Mouse (Mus musculus) MEL (cell line): ENCODE measurements at regions not wholly inside any gene's neighbourhood (a gene's known extent, or its start where the extent isn't known, plus 50 kb on each side); places are given as distances from the start of the nearest gene placed in this dataset.

Source experiments
- DNase-seq: peaks from one replicate; pipeline ENCODE4 v3.0.0; 2011; ENCODE audit warnings: low read depth, low spot score
- H3K27ac ChIP-seq: 2 replicates; pipeline ENCODE4 v1.5.1; 2012; ENCODE audit warnings: low read depth, mild to moderate bottlenecking, control low read depth, low read length, moderate library complexity; ENCODE audit not compliant: control insufficient read depth
- H3K27me3 ChIP-seq, 2 experiments: fragments of 150-350 bp in 1 of 2; sonication (generic) in 1 of 2; 2 replicates each; pipeline ENCODE4 v1.6.1; 2012; ENCODE audit warnings: low read length in 2 of 2, mild to moderate bottlenecking in 2 of 2, improper control_type of control experiment in 1 of 2, moderate library complexity in 1 of 2; ENCODE audit not compliant: insufficient read depth in 2 of 2, control insufficient read depth in 1 of 2
- H3K36me3 ChIP-seq, 2 experiments: 2 replicates each; pipeline ENCODE4 v1.6.1; 2012 to 2014; ENCODE audit warnings: low read length in 2 of 2, improper control_type of control experiment in 1 of 2, inconsistent platforms in 1 of 2, mild to moderate bottlenecking in 1 of 2; ENCODE audit not compliant: insufficient read depth in 2 of 2, control insufficient read depth in 1 of 2
- H3K4me1 ChIP-seq, 2 experiments: fragments of 150-350 bp in 1 of 2; sonication (generic) in 1 of 2; 2 replicates each; pipeline ENCODE4 v1.6.1; 2012; ENCODE audit warnings: low read length in 2 of 2, improper control_type of control experiment in 1 of 2, mild to moderate bottlenecking in 1 of 2; ENCODE audit not compliant: insufficient read depth in 2 of 2, control insufficient read depth in 1 of 2
- H3K4me3 ChIP-seq, 2 experiments: fragments of 150-350 bp in 1 of 2; sonication (generic) in 1 of 2; 2 replicates each; pipeline ENCODE4 v1.5.1; 2012; ENCODE audit warnings: low read depth in 2 of 2, low read length in 2 of 2, mild to moderate bottlenecking in 2 of 2, moderate library complexity in 2 of 2, control low read depth in 1 of 2, improper control_type of control experiment in 1 of 2; ENCODE audit not compliant: control insufficient read depth in 1 of 2, insufficient read depth in 1 of 2
- H3K79me2 ChIP-seq: 2 replicates; pipeline ENCODE4 v1.6.1; 2012; ENCODE audit warnings: mild to moderate bottlenecking, low read length, moderate library complexity; ENCODE audit not compliant: control insufficient read depth, poor library complexity, insufficient read depth
- H3K9ac ChIP-seq: 2 replicates; pipeline ENCODE4 v1.6.1; 2012; ENCODE audit warnings: low read depth, mild to moderate bottlenecking, control low read depth, low read length, moderate library complexity; ENCODE audit not compliant: control insufficient read depth, poor library complexity, severe bottlenecking
- H3K9me3 ChIP-seq: fragments of 150-350 bp; sonication (generic); replicated peaks from 2 replicates; pipeline ENCODE4 v1.6.1; 2012; ENCODE audit warnings: mild to moderate bottlenecking, low read length, improper control_type of control experiment, moderate library complexity; ENCODE audit not compliant: insufficient read depth
- ELF1 ChIP-seq: IDR thresholded peaks from 2 replicates; pipeline ENCODE4 v1.6.1; 2014; ENCODE audit warnings: low read depth, mild to moderate bottlenecking, inconsistent platforms, low read length, improper control_type of control experiment, moderate library complexity
- EP300 ChIP-seq, 2 experiments: IDR thresholded peaks; 2 replicates each; pipeline ENCODE4 v1.6.1; 2011; ENCODE audit warnings: improper control_type of control experiment in 2 of 2, low read length in 2 of 2, low read depth in 1 of 2, mild to moderate bottlenecking in 1 of 2
- ETS1 ChIP-seq: IDR thresholded peaks from 2 replicates; pipeline ENCODE4 v1.6.1; 2012; ENCODE audit warnings: low read depth, mild to moderate bottlenecking, inconsistent platforms, low read length, improper control_type of control experiment, moderate library complexity
- GATA1 ChIP-seq: IDR thresholded peaks from 2 replicates; pipeline ENCODE4 v1.6.1; 2011; ENCODE audit warnings: low read depth, low read length, improper control_type of control experiment
- JUND ChIP-seq: IDR thresholded peaks from 2 replicates; pipeline ENCODE4 v1.6.1; 2011; ENCODE audit warnings: low read depth, mild to moderate bottlenecking, improper control_type of control experiment, low read length
- MAX ChIP-seq: IDR thresholded peaks from 2 replicates; pipeline ENCODE4 v1.6.1; 2011; ENCODE audit warnings: low read length, improper control_type of control experiment
- MAZ ChIP-seq: IDR thresholded peaks from 2 replicates; pipeline ENCODE4 v1.6.1; 2012; ENCODE audit warnings: low read depth, mild to moderate bottlenecking, inconsistent platforms, low read length, improper control_type of control experiment
- MXI1 ChIP-seq: IDR thresholded peaks from 2 replicates; pipeline ENCODE4 v1.6.1; 2011; ENCODE audit warnings: mild to moderate bottlenecking, low read depth, low read length, improper control_type of control experiment
- NELFE ChIP-seq: IDR thresholded peaks from 2 replicates; pipeline ENCODE4 v1.6.1; 2011; ENCODE audit warnings: low read depth, low read length, improper control_type of control experiment
- NRF1 ChIP-seq: IDR thresholded peaks from 2 replicates; pipeline ENCODE4 v1.6.1; 2014; ENCODE audit warnings: low read depth, mild to moderate bottlenecking, inconsistent platforms, low read length, improper control_type of control experiment, moderate library complexity; ENCODE audit not compliant: poor library complexity, insufficient read depth, severe bottlenecking
- POLR2A ChIP-seq, 2 experiments: IDR thresholded peaks; 2 replicates each; pipeline ENCODE4 v1.6.1; 2011 to 2012; ENCODE audit warnings: low read length in 2 of 2, mild to moderate bottlenecking in 2 of 2, control low read depth in 1 of 2, improper control_type of control experiment in 1 of 2, low read depth in 1 of 2, moderate library complexity in 1 of 2; ENCODE audit not compliant: control insufficient read depth in 1 of 2, insufficient read depth in 1 of 2, poor library complexity in 1 of 2
- POLR2AphosphoS2 ChIP-seq: IDR thresholded peaks from 2 replicates; pipeline ENCODE4 v1.6.1; 2011; ENCODE audit warnings: low read length, improper control_type of control experiment
- POLR2AphosphoS5 ChIP-seq: IDR thresholded peaks from 2 replicates; pipeline ENCODE4 v1.6.1; 2012; ENCODE audit warnings: low read depth, borderline replicate concordance, mild to moderate bottlenecking, inconsistent platforms, low read length, moderate library complexity, mixed read lengths
- RCOR1 ChIP-seq: IDR thresholded peaks from 2 replicates; pipeline ENCODE4 v1.6.1; 2012; ENCODE audit warnings: low read depth, mild to moderate bottlenecking, inconsistent platforms, low read length, improper control_type of control experiment
- SMC3 ChIP-seq: IDR thresholded peaks from 2 replicates; pipeline ENCODE4 v1.6.1; 2011; ENCODE audit warnings: low read depth, low read length, improper control_type of control experiment
- TAL1 ChIP-seq: IDR thresholded peaks from 2 replicates; pipeline ENCODE4 v1.6.1; 2012; ENCODE audit warnings: mild to moderate bottlenecking, inconsistent platforms, low read length, moderate library complexity, mixed read lengths
- UBTF ChIP-seq: IDR thresholded peaks from 2 replicates; pipeline ENCODE4 v1.6.1; 2012; ENCODE audit warnings: low read depth, mild to moderate bottlenecking, inconsistent platforms, low read length, improper control_type of control experiment, moderate library complexity, borderline replicate concordance; ENCODE audit not compliant: insufficient read depth
- USF1 ChIP-seq: IDR thresholded peaks from 2 replicates; pipeline ENCODE4 v1.6.1; 2014; ENCODE audit warnings: low read depth, mild to moderate bottlenecking, inconsistent platforms, low read length, improper control_type of control experiment, moderate library complexity
- ZMIZ1 ChIP-seq: IDR thresholded peaks from 2 replicates; pipeline ENCODE4 v1.6.1; 2012; ENCODE audit warnings: low read depth, mild to moderate bottlenecking, inconsistent platforms, low read length, improper control_type of control experiment, moderate library complexity
- ZNF384 ChIP-seq: IDR thresholded peaks from 2 replicates; pipeline ENCODE4 v1.6.1; 2012; ENCODE audit warnings: low read depth, mild to moderate bottlenecking, inconsistent platforms, low read length, improper control_type of control experiment

DNA sequence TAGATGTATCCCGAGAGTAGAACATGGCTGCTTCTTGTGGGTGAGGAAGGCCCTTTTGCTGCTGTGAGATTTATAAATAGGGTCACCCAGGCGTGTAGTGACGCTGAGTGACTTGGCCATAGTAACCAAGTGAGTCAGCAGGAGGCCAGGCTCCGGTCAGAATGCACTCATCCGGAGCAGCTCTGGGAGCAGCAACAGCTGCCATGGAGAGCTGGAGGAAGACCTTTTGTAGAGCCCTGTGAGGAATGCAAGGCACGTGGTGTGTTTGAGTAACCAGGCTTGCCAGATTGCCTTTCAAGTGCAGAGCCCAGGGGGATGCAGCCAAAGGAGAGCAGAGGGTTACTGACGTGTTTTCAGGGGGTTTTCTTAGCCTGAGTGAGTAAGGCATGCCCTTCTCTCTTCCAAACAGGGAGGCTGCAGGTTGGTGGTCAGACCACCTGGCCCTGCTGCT, 83.2 kb upstream of the Sec61g start:
- Histone ChIP-seq H3K27ac (no peak overlapping the region), H3K9ac (no peak overlapping the region), H3K4me3 (no peak overlapping the region), H3K79me2 (no peaks in the 10 kb centered on the region)
- DNase-seq = no peak
- TF ChIP-seq SMC3 (no peak), JUND (no peak), USF1 (no peak), MAZ (no peak), ZMIZ1 (no peak), ELF1 (no peak), POLR2AphosphoS5 (no peak), RCOR1 (no peak), NRF1 (no peak), ZNF384 (no peak), NELFE (no peak), MXI1 (no peak), TAL1 (no peak)
- TF ChIP-seq, all 39 proteins: peak for 0
- no peaks in the 10 kb centered on the region for H3K27me3 ChIP-seq
- H3K9me3 ChIP-seq = no peaks in the 10 kb centered on the region
- no peaks in the 10 kb centered on the region for H3K4me1 ChIP-seq
- no peaks in the 10 kb centered on the region for H3K36me3 ChIP-seq

DNA sequence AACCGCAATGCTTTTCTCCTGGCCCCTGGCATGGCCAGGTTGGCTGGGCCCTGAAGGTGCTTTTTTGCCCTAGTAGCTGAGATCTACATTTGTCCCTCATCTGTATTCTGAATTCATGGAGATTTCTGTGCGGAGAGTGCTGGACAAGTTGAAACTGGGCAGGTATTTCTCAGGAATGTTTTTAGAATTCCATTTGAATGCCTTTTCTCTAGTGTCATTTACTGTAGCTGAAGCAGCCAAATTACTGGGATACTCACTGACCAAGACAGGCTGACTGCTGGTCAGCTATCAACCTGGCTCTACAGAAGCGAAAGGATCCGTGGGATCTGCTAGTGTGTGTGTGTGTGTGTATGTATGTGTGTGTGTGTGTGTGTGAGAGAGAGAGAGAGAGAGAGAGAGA, 83.7 kb upstream of the Sec61g start:
- Histone ChIP-seq H3K4me3 (no peak overlapping the region), H3K9me3 (no peaks in the 10 kb centered on the region), H3K9ac (no peak overlapping the region), H3K4me1 (no peaks in the 10 kb centered on the region), H3K27ac (no peak overlapping the region), H3K27me3 (no peaks in the 10 kb centered on the region), H3K36me3 (no peaks in the 10 kb centered on the region), H3K79me2 (no peaks in the 10 kb centered on the region)
- DNase-seq = no peak
- TF ChIP-seq EP300 (IDR thresholded peaks at IDR 0.05; ENCODE audit: low read depth in 1 of 2, low read length in 2 of 2) = no peak
- TF ChIP-seq UBTF = no peak
- no peak for TF ChIP-seq MAX
- no peak for TF ChIP-seq MXI1
- no peak for TF ChIP-seq NRF1
- TF ChIP-seq ZNF384 = no peak
- no peak for TF ChIP-seq USF1
- no peak for TF ChIP-seq GATA1
- no peak for TF ChIP-seq ZMIZ1
- no peak for TF ChIP-seq ETS1
- TF ChIP-seq POLR2AphosphoS2 = no peak
- TF ChIP-seq POLR2A (IDR thresholded peaks at IDR 0.05; ENCODE audit: control insufficient read depth in 1 of 2, insufficient read depth in 1 of 2, low read depth in 1 of 2, low read length in 2 of 2, poor library complexity in 1 of 2) = no peak
